Mouse (Mus musculus) MEL (cell line): Measurements from ENCODE around the gene Atp8b3.

Source experiments
- CTCF ChIP-seq, 3 experiments: IDR thresholded peaks in 2 of 3; conservative IDR thresholded peaks in 1 of 3; 2 replicates each; pipeline ENCODE4 v1.5.1; 2011 to 2012; ENCODE audit warnings: low read length in 3 of 3, low read depth in 2 of 3, mild to moderate bottlenecking in 2 of 3, improper control_type of control experiment in 1 of 3, inconsistent platforms in 1 of 3, mixed read lengths in 1 of 3, moderate library complexity in 1 of 3; ENCODE audit not compliant: control insufficient read depth in 1 of 3, insufficient read depth in 1 of 3, poor library complexity in 1 of 3, severe bottlenecking in 1 of 3
- EP300 ChIP-seq, 2 experiments: IDR thresholded peaks; 2 replicates each; pipeline ENCODE4 v1.6.1; 2011; ENCODE audit warnings: improper control_type of control experiment in 2 of 2, low read length in 2 of 2, low read depth in 1 of 2, mild to moderate bottlenecking in 1 of 2
- GABPA ChIP-seq: IDR thresholded peaks from 2 replicates; pipeline ENCODE4 v1.6.1; 2012; ENCODE audit warnings: low read depth, mild to moderate bottlenecking, inconsistent platforms, low read length, improper control_type of control experiment, moderate library complexity
- MEF2A ChIP-seq: IDR thresholded peaks from 2 replicates; pipeline ENCODE4 v1.6.1; 2014; ENCODE audit warnings: low read depth, mild to moderate bottlenecking, inconsistent platforms, low read length, improper control_type of control experiment; ENCODE audit not compliant: poor library complexity, insufficient replicate concordance, severe bottlenecking; ENCODE audit errors: extremely low read depth
- MXI1 ChIP-seq: IDR thresholded peaks from 2 replicates; pipeline ENCODE4 v1.6.1; 2011; ENCODE audit warnings: mild to moderate bottlenecking, low read depth, low read length, improper control_type of control experiment
- MYB ChIP-seq: IDR thresholded peaks from 2 replicates; pipeline ENCODE4 v1.6.1; 2011; ENCODE audit warnings: mild to moderate bottlenecking, low read depth, low read length, improper control_type of control experiment
- NRF1 ChIP-seq: IDR thresholded peaks from 2 replicates; pipeline ENCODE4 v1.6.1; 2014; ENCODE audit warnings: low read depth, mild to moderate bottlenecking, inconsistent platforms, low read length, improper control_type of control experiment, moderate library complexity; ENCODE audit not compliant: poor library complexity, insufficient read depth, severe bottlenecking
- POLR2AphosphoS2 ChIP-seq: IDR thresholded peaks from 2 replicates; pipeline ENCODE4 v1.6.1; 2011; ENCODE audit warnings: low read length, improper control_type of control experiment
- RAD21 ChIP-seq: IDR thresholded peaks from 2 replicates; pipeline ENCODE4 v1.6.1; 2011; ENCODE audit warnings: mild to moderate bottlenecking, low read depth, low read length, improper control_type of control experiment
- TBP ChIP-seq: IDR thresholded peaks from 2 replicates; pipeline ENCODE4 v1.8.0; 2011; ENCODE audit warnings: low read depth, low read length, improper control_type of control experiment
- TCF12 ChIP-seq: IDR thresholded peaks from 2 replicates; pipeline ENCODE4 v1.6.1; 2014; ENCODE audit warnings: low read depth, mild to moderate bottlenecking, inconsistent platforms, low read length, improper control_type of control experiment, moderate library complexity
- ZC3H11A ChIP-seq: IDR thresholded peaks from 2 replicates; pipeline ENCODE4 v1.6.1; 2012; ENCODE audit warnings: low read depth, mild to moderate bottlenecking, inconsistent platforms, low read length, improper control_type of control experiment
- ZKSCAN1 ChIP-seq: IDR thresholded peaks from 2 replicates; pipeline ENCODE4 v1.6.1; 2012; ENCODE audit warnings: low read depth, mild to moderate bottlenecking, inconsistent platforms, low read length, improper control_type of control experiment, moderate library complexity
- ZNF384 ChIP-seq: IDR thresholded peaks from 2 replicates; pipeline ENCODE4 v1.6.1; 2012; ENCODE audit warnings: low read depth, mild to moderate bottlenecking, inconsistent platforms, low read length, improper control_type of control experiment

DNA sequence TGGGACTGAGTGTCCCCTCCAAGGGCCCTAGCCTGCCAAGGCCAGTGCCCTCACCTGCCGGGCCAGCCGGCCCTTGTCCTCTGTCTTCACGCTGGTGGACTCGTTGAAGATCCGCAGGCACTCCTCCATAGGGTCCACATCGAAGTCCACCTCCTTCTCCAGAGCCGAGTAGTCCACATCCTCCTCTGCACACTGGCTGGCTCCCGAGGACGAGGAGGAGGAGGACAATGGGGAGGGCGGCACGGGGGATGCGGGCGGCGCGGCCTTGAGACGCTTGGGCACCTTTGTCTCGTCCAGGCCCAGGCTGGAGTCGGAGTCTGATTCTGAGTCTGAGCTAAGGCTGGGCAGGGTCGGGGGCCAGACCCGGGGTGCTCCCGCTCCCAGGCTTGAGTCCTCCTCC lies 10.4 kb upstream of the Atp8b3 start:
- no peak for TF ChIP-seq MEF2A
- no peak for TF ChIP-seq MXI1
- no peak for TF ChIP-seq ZC3H11A
- no peak for TF ChIP-seq CTCF (IDR thresholded peaks at IDR 0.05 in 2 of 3, conservative IDR thresholded peaks at IDR 0.05 in 1 of 3; ENCODE audit: control insufficient read depth in 1 of 3, insufficient read depth in 1 of 3, low read depth in 2 of 3, low read length in 3 of 3, poor library complexity in 1 of 3, severe bottlenecking in 1 of 3)
- no peak for TF ChIP-seq TBP
- no peak for TF ChIP-seq ZKSCAN1
- no peak for TF ChIP-seq GABPA
- TF ChIP-seq MYB: no peak
- no peak for TF ChIP-seq TCF12
- TF ChIP-seq EP300 (IDR thresholded peaks at IDR 0.05; ENCODE audit: low read depth in 1 of 2, low read length in 2 of 2): no peak
- no peak for TF ChIP-seq NRF1
- TF ChIP-seq ZNF384: no peak
- TF ChIP-seq POLR2AphosphoS2: no peak
- TF ChIP-seq RAD21: no peak
